In the genomic region with DNA sequence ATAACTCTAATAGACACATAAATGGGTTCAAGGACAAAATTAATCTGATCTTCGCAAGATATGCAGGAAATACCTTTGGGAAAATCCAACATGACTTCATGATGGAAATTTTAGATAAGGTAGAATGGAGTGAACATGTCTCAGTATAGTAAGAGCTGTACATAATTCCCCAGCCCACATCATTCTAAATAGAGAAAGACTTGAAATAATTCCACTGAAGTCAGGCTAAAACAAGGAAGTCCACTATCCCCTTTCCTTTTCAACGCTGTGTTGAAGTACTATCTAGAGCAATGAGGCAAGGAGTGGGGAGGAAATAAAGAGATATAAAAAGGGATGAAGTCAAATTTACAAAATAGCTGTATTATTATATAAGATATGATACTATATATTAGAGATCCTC, we compare ENCODE assay signal across 21 mouse cellular contexts.
"Had no signal": no experiment of that assay in that cellular context is flagged by ENCODE, and none has a peak within 500 bp of the region (broad histone marks: within the 10 kb centered on the region; RNA-seq: fewer than 3 reads in every experiment).

No protein-coding gene starts in this region.

- ATAC-seq: forebrain, embryonic 13.5 days; forebrain, embryonic 14.5 days; forebrain, embryonic 15.5 days; forebrain, embryonic 16.5 days; forebrain, postnatal 0 days had no signal

- DNase-seq: cerebellum, adult 8-10 months; cerebellum, adult 9-10 months; cerebellum, adult 9-11 months; cerebellum, postnatal 10 days; cerebellum, postnatal 14 days; cerebellum, postnatal 25 days; cerebellum, postnatal 36 days; embryo, embryonic 11 days; forebrain, postnatal 0 days; gastrocnemius, adult 2 months; gastrocnemius, postnatal 10 days; gastrocnemius, postnatal 14 days; gastrocnemius, postnatal 25 days; gastrocnemius, postnatal 36 days; heart, adult 11 months; heart, adult 18-20 months; heart, adult 2 months had no signal
